Mouse (Mus musculus) adrenal gland (tissue): ENCODE measurements around the gene Lipf.

ENCODE experiments used
- intact Hi-C: fragments of 180-260 bp; cut with DNase I; formaldehyde crosslinking; loops from one replicate; pipeline ENCODE4 v1.15.1; 2025
- long read RNA-seq, 2 experiments: library from polyadenylated mRNA; unstranded; transcript quantifications; one replicate each; pipeline ENCODE4 v2.0.0; 2020; ENCODE audit warnings: borderline replicate concordance in 1 of 2; ENCODE audit not compliant: insufficient replicate concordance in 1 of 2

Gene Lipf
- long read RNA-seq, experiment 1, result 0 reads
- long read RNA-seq, experiment 2, result 0 reads

GRCm38 (mm10) chr19:33960887-33961286, at the start of gene Lipf:
Gene Lipf, plus strand, starts transcription at chr19:33961187.
- intact Hi-C loops, result no loop called here

- intact Hi-C loops, result no loop called here
Observed at GRCm38 (mm10) chr19:33924099-33924498, 36.9 kb upstream of the Lipf start.

GRCm38 (mm10) chr19:33979007-33979406, 18.0 kb downstream of the Lipf start:
- intact Hi-C loops, result no loop called here

- intact Hi-C loops, result no loop called here
Observed at GRCm38 (mm10) chr19:33983043-33983442, 22.1 kb downstream of the Lipf start.

GRCm38 (mm10) chr19:34008002-34008401, 47.0 kb downstream of the Lipf start, which contains the start of gene Lipk:
Gene Lipk, plus strand, starts transcription at chr19:34008290.
- intact Hi-C loops, result no loop called here

- intact Hi-C loops, result loop anchor here (5.0 kb wide), 1 partner anchor 639 kb away; no protein-coding TSS in a partner anchor
Observed at GRCm38 (mm10) chr19:34021440-34022172, 60.6 kb downstream of the Lipf start.

- intact Hi-C loops, result loop anchor here (5.0 kb wide), 1 partner anchor 640 kb away; no protein-coding TSS in a partner anchor
Observed at GRCm38 (mm10) chr19:34022759-34023158, 61.8 kb downstream of the Lipf start.
